Mouse (Mus musculus) CD4-positive helper T cell, adult 2 months (primary cell): ENCODE measurements around the gene Gpc6.

Experiments
- DNase-seq: peaks from one replicate; pipeline ENCODE4 v3.0.0-alpha.2; 2012; ENCODE audit warnings: low read depth, missing footprints, low spot score

The Gpc6 gene

GRCm38 (mm10) chr14:117451391-117451991, 526.4 kb downstream of the Gpc6 start:
- no peak for DNase-seq

- no peak for DNase-seq
Observed at GRCm38 (mm10) chr14:117452150-117452549, 527.0 kb downstream of the Gpc6 start.

DNA sequence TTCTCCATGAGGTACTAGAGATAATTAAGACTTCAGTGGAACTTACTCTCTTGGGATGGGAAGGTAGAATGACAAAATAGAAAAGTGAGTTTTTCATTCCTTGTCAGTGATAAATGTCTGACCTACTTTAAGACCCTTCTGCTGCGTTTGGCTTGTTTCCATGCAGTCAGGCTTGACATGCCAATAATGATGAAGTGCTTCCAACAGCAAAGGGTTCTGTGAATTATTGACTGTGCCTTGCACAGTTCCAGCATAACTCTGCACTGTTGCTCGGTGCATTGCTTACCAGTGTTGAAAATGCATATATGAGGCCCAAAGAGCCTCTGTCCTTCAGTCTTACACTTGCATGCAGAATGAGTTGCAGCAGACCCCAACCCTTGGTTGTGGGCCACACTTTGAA, 548.3 kb downstream of the Gpc6 start:
- no peak for DNase-seq

- DNase-seq: no peak
Observed at GRCm38 (mm10) chr14:117478879-117479278, 553.8 kb downstream of the Gpc6 start.

DNA sequence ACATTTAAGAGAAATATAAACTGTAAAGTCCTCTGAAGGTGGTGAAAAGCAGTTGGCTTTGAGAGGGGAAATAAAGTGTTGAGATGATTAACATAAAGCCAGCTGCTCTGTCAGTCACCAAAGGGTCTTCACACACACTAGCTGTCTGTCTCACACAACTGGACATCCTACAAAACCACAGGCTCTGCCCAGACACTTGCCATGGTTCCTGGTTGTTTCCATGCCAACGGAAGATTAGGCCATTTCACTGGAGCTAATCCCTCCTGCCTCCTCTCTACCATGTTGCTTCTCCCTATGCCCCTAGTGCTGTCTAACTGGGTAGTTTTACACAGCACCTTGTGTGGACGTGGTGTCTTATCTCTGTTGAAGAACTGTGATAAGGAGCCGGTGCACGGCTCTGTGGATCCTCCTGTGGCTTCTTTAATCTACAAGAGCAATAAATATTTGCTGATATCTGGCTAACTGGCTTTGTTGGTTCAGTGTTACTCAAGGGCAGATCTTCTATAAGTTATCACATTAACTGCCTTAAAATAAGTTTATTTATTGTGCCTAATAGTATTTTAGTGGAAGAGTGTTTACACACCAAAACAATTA, 562.1 kb downstream of the Gpc6 start:
- no peak for DNase-seq

GRCm38 (mm10) chr14:117490469-117490868, 565.4 kb downstream of the Gpc6 start:
- no peak for DNase-seq

- no peak for DNase-seq
Observed at GRCm38 (mm10) chr14:117495118-117495517, 570.0 kb downstream of the Gpc6 start.

GRCm38 (mm10) chr14:117498785-117499184, 573.7 kb downstream of the Gpc6 start:
- no peak for DNase-seq

DNA sequence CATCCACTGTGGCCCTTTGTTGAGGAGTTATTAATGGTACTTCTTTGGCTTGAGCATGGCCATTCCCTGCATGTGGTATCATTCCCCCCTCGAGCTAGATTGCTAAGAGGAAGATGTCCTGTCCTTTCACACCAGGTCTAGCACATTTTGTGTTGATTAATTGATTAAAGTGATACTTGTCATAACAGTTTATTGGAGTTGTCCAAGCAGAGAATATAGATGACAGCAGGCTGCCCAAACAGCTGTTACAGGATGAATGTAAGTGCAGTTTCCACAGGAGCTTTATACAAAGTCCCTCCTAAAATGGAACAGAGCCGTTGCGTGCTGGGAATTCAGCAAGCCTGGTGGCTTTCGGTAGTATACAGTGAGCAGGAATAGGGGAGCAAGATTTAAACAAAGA, 574.2 kb downstream of the Gpc6 start:
- no peak for DNase-seq

GRCm38 (mm10) chr14:117514829-117515228, 589.7 kb downstream of the Gpc6 start:
- DNase-seq: no peak

DNA sequence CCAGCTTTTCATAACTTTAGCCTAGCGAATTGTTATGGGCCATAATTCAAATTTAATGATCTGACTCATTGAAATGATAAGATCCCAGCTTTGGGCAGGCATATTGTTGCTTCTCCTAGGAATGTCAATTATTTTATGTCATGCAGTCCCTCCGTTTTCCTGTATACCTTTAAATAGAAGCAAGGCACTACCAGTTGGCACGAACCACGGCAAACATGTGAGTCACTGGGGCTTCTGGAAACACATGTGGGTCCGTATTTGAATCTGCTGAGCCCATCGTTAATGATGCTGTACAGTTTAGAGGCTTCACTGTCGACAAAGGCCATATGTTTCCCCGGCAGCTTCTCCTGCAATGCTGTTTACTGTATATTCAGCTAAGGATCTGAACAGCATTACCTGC, 594.5 kb downstream of the Gpc6 start:
- DNase-seq: no peak

- DNase-seq: no peak
Observed at GRCm38 (mm10) chr14:117520706-117521105, 595.6 kb downstream of the Gpc6 start.

- DNase-seq: no peak
Observed at GRCm38 (mm10) chr14:117525133-117525532, 600.0 kb downstream of the Gpc6 start.

DNA sequence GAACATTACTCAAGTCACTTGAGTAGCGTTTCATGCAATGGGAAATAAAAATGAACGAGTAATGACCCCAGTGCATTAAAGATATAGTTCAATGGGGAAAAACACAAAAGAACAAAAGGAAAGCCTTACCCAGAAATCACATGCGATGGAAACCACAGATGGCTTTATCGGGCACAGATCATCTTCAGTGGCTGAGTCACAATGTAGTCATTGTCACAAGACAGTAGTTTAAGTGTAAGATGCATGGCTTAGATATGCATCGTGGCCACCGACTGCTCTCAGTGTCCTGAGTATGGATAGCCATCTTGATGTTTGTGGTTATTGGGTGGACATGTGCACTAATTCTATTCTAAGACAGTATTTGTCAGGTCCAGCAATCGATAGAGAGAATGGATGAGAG, 601.9 kb downstream of the Gpc6 start:
- no peak for DNase-seq

GRCm38 (mm10) chr14:117529439-117529838, 604.3 kb downstream of the Gpc6 start:
- DNase-seq: no peak

- no peak for DNase-seq
Observed at GRCm38 (mm10) chr14:117552776-117553175, 627.7 kb downstream of the Gpc6 start.

DNA sequence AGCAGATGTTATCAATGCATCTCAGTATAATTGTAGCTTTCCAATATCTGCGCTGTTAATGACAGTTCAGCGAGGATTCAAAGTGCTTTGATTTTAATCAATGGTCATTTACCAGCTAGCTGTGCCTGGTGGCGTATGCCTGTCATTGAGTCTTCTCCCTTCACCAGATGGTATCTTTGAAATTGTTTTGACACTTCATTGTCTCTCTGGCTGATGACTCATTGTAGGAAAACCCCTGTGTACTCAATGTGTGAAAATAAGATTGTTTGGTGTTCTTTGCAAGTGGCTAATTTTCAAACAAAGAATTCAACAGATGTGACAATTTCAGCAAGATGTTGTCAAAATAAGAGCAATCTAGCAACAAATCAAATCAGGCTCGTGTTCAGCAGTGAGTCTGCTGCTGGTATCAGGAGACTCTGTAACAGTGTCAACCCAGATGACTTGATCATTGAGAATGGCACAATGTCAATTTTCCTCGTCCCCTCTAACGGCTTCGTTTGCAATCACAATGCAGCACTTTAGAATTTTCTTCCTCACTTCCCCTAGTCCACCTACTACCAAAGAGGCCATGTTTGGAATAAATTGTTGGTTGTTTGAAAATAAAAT, 631.7 kb downstream of the Gpc6 start:
- no peak for DNase-seq

DNA sequence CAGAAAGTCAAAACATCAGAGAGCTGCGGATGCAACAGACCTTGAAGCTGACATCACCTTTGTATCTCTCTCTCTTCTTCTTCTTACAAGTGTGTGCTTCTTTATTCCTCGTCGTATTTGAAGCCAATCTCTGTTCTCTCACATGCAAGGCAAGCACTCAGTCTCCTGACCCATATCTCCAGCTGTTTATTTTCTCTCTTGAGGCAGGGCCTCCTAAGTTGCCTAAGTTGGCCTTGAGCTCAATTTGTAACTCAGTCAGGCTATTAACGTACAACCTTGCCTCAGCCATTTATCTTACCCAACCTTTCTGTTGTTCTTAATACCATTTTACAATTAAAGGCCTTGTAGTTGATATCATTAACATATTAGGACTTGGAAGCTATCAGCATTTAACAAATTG, 637.0 kb downstream of the Gpc6 start:
- DNase-seq: no peak

GRCm38 (mm10) chr14:117569278-117569677, 644.2 kb downstream of the Gpc6 start:
- DNase-seq: no peak

GRCm38 (mm10) chr14:117572213-117572612, 647.1 kb downstream of the Gpc6 start:
- DNase-seq: no peak

DNA sequence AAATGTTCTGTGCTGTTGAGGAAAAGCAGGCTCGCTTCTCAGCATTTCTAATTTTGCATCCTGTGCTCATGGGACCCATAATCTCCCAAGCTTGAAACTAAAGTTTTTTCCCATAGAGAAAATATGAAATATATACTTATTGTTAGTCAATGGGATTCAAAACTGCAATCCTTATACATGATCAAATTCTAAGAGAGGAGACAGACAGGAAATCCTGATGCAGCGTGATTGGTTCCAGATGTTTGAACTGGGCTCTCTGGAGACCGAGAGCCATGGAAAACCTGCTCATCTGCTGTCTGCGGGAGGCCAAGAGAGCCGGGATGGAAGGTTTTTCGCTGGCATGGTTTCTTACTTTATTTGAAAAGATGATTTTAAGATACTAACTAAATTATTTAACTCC, 649.1 kb downstream of the Gpc6 start:
- DNase-seq: no peak

DNA sequence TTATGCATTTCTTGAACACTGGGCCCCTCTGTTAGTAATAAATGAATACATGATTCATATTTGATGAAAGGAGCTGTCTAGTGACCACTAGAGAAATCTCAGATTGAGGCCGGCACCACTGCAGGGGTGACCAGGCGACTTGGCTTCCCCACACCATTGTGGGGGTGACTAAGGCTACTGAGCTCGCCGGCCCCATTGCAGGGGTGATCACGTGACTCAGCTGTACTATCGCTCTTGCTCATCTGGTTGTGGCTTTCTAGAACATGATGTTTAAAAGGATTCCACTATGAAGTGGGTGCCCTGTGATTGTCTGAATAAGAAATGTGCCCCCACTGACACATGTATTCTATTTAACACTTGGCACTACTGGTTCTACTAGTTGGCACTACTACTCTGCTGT, 656.6 kb downstream of the Gpc6 start:
- no peak for DNase-seq

GRCm38 (mm10) chr14:117599758-117600157, 674.6 kb downstream of the Gpc6 start:
- no peak for DNase-seq
